Mouse (Mus musculus): ENCODE data around the gene Cdx2.

Gene Cdx2

DNA sequence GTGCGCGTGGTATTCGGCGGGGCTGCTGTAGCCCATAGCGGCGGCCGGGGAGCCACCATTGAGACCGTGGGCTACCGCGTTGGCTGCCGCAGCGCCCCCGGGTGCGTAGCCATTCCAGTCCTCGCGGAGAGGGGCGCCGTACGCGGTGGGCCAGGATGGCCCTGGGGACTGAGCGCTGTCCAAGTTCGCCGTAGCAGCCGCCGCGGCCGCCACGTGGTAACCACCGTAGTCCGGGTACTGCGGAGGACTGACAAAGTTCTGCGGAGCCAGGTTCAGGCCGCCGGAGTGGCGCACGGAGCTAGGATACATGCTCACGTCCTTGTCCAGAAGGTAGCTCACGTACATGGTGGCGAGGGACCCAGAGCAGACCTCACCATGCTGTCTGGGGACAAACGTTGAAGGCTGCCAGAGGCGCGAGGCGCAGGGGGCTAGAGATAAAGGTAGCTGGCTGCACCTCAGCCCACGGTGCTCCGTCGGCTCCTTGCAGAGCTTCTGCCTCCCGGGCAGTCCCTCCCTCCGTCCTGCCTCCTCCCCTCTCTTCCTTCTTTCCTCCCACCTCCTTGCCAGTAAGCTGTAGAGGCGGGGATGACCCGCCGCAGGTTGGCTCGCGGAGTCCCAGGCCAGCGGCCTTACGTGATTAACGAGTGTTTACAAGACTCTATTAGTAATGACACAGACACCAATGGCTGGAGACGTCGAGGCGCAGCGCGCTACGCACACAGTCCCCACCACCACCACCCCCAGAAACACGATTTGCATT lies at the start of gene Cdx2:
TSS of gene Cdx2 (minus strand) at position 633 of the 760 bp plus-strand sequence.
- DNase-seq (ENCODE audit: extremely low read depth, low read depth, low spot score) = no peak

DNA sequence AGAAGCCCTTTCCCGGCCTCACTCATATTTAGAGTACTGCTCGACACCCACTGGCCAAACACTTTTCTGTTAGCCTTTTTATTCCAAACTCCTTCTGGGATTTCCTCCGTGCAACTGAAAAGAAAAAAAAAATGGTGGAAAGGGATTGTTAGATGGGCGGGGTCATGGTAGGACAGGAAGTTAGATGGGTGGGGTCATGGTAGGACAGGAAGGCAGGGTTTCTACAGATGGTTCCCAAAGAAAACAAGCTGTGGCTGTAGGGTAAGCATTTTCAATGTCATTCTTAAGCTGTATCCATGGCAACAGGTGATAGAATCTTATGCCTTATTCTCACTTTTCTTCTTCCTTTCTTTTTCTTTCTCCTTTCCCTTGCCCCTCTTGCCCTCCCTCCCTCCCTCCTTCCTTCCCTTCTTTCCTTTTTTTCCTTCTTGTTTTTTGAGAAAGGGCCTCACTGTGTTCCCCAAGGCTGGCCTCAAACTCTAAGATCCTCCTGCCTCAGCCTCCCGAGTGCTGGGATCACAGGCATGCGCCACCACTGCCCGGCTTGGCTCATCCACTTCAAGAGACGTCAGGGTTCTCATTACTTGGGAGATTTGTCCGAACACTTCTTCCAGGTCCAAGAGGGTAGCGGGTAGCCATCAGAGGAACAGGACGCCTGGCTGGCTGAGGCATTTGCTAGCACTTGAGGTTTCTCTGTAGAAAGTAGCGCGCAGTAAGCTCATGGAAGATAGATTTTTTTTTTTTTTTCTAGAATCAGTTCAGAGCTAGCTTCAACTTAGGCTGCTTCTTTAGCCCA lies 49.4 kb upstream of the Cdx2 start:
- no peak for DNase-seq (ENCODE audit: extremely low read depth, low read depth, low spot score)

DNA sequence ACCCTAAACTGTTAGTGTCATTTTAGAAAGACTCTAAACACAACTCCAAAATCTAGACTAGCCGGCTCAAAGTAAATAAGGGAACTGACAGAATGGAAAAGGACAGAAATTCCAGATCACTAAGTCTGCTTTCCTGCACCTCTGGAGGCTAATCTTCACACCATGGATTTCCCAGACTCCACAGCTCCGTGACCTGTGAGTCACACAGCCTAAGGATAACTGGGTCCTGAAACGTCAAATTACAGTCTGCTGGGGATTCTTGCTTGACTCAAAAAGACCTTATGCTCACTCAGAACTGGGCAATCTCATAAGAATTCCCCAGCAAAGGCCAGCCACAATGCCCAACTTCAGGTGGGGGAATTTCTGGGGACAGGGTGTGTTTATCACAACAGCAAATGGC lies 48.7 kb upstream of the Cdx2 start:
- no peak for DNase-seq (ENCODE audit: extremely low read depth, low read depth, low spot score)

DNA sequence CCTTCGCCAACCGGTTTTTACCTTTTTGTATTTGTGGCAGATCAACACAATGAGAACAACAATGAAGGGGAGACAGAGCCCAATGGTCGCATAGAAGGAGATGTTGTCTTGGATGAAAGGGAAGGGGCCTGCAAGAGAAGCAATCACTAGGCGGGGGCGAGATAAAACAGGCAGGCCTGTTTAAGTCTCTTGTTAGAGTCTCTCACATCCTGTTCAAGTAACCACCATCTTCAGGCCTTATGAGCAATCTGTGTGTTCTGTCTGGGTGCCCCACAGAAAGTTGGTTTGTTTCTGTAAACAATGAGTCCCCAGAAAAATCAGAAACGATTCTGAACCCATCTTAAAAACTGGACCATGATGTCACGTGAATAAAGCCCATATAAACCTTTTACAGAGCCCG lies 47.9 kb upstream of the Cdx2 start:
- no peak for DNase-seq (ENCODE audit: extremely low read depth, low read depth, low spot score)

DNA sequence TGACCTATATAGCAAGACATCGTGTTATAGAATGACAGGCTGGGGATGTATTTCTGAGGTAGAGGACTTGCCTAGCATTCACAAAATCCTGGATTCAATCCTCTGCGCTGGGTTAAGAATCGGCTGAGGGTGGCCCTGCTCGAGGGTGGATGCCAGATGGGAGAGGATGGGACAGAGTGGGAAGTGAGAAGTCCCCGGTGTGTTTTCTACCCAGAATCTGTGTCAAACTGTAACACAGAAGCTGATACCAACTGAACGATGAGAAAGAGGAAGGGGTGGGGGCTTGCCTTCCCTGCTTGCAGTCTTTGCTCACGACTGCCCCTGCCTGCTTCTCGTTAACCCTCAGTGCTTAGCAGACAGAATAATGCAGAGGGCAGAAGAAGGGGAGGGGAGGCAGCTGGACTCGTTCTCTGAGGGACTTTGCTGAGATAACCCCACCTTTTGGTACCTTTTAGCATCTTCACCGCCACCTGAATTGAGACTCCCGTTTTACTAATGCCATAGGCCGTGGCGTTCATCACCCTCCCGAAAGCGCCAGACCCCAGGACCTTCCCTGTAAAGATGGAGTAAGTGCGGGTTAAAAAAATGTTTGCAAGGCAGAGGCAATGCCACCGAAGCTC lies 47.2 kb upstream of the Cdx2 start:
- DNase-seq (ENCODE audit: extremely low read depth, low read depth, low spot score) = no peak

DNA sequence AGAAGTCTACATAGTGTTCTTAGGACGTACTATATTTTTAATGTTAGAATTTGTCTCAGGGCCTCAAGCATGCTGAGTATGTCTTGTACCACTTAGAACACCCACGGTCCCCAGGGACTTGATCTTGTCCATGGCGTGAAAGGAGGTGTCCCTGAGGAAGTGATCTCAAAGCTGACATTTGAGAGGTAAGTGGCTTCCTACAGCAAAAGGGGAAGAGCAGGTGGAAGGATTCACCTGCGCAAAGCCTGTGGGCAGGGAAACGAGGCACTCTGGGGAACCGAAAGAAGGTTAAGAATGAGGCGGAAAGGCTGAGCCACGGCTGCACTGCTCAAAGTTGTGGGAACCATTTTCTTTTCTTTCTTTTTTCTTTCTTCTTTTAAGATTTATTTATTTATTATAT lies 44.9 kb upstream of the Cdx2 start:
- DNase-seq (ENCODE audit: extremely low read depth, low read depth, low spot score) = no peak

DNA sequence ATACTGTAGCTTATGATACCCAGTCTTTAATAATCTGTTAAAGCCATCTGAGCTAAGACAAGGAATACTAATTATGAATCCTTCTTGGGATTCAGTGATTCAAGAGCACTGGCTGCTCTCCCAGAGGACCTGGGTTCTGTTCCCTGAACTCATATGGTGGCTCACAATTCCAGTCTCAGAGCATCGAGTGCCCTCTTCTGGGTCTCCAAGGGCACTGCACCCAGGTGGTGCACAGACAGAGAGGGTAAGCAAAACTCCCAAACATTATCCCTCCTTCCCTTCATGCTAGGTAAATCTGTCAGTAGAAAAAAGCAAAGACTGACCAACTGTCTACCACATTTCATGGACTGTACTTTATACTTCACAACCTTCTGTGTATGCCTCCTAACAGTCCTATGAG lies 38.9 kb upstream of the Cdx2 start:
- DNase-seq (ENCODE audit: extremely low read depth, low read depth, low spot score) = no peak

DNA sequence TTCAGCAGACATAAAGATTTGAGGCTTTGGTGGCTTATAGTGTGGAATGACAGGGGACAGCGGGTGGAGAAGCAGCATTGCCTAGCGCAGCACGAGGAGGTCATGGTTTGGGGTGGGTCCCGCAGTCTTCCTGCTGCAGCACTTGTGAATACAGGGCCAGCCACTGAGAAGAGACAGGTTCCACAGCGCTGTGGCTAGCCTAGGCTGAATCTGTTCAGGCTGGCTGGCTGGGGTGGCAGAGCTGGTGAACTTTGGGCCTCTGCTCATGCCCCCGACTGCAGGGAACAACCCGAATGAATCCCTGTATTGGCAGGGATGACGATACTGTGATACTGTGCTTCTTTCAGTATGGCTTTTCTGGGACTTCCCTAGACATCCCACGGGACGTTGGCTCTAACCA lies 36.8 kb upstream of the Cdx2 start:
- no peak for DNase-seq (ENCODE audit: extremely low read depth, low read depth, low spot score)

DNA sequence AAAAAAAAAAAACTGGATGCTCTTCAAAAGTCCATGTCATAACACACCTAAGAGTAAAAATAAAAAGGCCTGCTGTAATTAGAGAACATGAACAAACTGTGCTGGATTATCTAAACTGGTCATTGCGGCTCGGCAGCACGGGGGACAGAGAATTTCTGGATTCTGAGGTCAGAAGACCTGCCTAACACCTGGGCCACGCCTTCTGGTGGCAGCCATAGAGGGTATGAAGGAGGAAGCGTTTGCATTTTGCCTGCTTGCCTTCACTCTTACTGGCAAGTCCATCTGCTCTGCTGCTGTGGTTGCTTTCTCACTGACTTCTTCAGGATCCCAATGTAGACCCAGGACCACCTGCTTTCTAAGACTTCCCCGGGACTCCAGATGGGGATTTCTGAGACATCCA lies 35.8 kb upstream of the Cdx2 start:
- no peak for DNase-seq (ENCODE audit: extremely low read depth, low read depth, low spot score)

DNA sequence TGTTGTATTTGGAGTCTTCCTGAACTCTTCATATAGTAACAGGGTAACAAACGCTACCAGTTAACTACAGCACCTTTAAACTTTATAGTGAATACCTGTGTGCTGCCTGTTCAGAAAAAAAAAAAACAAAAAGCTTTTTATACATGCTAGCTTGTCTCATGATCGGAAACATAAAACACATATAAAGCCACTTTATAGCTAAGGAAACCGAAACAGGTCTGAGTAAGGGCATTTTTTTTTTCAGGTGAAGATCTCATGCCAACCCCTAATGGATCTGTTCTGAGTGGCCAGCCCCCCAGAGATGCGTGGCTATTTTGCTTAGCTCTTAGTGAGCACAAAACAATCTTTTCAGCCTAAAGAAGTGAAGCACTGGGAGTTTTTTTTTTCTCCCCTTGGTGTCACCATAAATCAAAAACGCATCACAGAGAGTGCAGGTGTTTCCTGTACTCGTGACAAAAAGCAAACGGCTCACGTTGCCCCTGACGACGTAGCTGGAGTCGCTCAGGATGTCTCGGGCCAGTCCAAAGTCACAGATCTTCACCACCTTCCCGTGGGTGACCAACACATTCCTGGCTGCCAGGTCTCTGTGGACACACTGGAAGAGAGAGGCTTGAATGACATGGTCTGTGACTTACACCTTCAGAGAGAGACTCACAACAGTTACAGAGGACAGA lies 33.8 kb upstream of the Cdx2 start:
- DNase-seq (ENCODE audit: extremely low read depth, low read depth, low spot score) = no peak

DNA sequence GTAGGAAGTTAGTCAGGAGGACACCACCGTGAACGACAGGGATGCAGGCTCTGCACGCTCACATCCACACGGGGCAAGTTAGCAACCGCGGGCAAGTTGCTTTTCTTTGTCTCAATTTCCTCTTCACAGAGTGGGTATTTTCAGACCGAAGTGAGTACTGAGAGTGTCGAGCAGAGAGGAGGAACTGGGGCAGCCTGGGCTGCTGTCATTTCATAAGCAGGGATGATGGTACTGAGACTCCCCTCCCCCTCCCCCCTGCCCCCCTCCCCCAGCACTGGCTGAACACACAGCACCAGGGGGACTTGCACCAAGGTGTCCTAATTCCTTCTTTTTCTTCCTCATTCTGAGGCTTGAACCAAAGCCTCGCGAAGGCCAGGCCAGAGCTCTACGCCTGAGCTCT lies 32.5 kb upstream of the Cdx2 start:
- DNase-seq (ENCODE audit: extremely low read depth, low read depth, low spot score) = no peak

DNA sequence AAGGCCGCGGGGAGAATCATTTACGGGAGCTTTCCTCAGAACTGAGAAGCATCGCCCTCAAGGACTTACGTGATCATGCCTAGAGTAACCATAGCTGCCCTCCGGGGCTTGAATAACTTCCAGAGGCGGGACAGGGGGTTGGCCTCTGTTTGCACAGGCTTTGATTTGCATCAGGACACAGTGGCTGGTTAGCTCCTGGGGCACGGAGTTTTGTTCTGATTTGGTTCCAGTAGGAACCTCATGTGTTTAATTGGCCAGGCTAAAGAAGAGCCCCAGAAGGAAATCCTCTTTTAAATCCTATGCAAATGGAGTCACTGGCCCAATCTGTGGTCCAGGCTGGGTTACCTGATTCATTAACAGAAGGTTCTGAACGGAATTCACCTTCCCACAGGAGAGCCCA lies 31.9 kb upstream of the Cdx2 start:
- DNase-seq (ENCODE audit: extremely low read depth, low read depth, low spot score) = no peak

DNA sequence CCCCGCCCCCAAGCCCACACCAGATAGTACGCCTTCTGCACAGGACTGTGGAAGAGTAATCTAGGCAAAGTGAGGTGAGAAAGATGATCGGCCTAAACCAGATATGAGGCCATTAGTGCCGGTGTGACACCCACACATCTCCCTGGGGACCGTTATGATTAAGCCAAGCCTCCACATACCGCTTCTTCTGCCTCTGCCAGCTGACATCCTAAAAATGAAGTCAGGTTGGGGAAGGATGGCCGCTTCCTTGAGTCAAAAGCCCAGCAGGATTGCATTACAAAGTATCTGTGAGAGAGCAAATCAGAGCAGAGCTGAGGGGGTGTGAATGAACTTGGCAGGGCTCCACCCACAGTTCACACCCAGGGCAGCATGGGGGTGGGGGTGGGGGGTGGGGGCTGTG lies 25.6 kb upstream of the Cdx2 start:
- DNase-seq (ENCODE audit: extremely low read depth, low read depth, low spot score) = no peak

DNA sequence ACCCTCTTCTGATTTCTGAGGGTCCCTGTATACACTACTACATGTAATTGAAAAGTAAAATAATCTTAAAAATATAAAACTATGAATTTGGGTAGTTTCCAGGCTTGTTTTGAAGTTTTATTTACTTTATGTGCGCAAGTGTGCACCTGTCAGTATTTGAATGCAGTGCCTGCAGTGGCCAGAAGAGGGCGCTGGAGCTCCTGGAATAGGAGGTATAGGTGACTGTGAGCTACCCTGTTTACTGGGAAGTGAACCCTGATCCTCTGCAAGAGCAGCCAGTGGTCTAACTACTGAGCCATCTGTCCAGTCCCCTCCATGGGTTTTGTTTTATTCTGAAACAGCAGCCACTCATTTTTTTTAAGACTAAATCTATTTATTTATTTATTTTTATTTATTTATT lies 24.5 kb upstream of the Cdx2 start:
- DNase-seq (ENCODE audit: extremely low read depth, low read depth, low spot score) = no peak

DNA sequence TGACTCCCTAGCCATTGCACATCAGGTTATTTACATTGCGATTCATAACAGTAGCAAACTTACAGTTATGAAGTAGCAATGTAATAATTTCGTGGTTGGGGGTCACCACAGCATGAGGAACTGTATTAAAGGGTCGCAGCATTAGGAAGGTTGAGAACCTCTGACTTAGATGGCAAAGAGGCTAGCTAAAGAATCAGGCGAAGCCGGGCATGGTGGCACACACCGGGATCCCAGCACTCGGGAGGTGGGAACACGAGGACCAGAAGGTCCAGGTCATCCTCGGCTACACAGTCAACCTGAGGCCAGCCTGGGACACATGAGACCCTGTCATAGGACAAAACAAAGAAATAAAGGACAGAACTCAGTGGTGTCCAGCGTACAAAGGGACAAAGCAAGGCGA lies 22.9 kb upstream of the Cdx2 start:
- no peak for DNase-seq (ENCODE audit: extremely low read depth, low read depth, low spot score)

DNA sequence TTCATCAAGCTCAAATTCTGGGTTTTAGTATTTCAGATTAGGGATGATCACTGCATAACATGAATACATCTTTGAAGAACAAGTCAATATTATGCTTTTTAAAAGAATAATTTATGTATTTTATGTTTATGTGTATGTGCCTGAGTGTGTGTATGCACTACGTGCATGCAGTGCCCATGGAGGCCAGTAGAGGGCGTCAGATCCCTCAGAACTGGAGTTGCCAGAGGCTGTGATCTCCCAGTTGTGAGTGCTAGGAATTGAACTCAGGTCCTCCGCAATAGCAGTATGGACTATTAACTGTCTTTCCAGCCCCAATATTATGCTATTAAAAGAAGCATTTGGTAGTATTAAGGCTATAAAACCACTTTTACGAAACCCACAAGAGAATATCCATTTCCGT lies 20.6 kb upstream of the Cdx2 start:
- DNase-seq (ENCODE audit: extremely low read depth, low read depth, low spot score) = no peak

DNA sequence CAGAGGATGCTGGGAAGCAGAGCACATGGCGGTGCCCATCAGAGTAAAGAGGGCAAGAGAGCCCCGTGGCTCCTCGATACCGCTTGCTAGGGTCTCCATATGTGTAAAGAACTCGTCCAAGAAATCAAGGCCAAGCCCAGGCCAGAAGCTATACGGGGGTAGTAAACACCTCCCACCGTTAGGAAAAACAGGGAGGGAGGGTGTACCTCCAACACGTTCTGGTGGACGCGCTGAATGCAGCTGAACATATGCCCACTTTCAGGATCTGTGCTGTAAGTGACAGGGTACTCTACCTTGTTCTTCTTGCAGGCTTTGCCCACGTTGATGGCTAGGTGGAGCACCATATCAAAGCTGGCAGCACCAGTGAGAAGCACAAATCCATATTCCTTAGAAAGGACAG lies 18.9 kb upstream of the Cdx2 start:
- no peak for DNase-seq (ENCODE audit: extremely low read depth, low read depth, low spot score)

DNA sequence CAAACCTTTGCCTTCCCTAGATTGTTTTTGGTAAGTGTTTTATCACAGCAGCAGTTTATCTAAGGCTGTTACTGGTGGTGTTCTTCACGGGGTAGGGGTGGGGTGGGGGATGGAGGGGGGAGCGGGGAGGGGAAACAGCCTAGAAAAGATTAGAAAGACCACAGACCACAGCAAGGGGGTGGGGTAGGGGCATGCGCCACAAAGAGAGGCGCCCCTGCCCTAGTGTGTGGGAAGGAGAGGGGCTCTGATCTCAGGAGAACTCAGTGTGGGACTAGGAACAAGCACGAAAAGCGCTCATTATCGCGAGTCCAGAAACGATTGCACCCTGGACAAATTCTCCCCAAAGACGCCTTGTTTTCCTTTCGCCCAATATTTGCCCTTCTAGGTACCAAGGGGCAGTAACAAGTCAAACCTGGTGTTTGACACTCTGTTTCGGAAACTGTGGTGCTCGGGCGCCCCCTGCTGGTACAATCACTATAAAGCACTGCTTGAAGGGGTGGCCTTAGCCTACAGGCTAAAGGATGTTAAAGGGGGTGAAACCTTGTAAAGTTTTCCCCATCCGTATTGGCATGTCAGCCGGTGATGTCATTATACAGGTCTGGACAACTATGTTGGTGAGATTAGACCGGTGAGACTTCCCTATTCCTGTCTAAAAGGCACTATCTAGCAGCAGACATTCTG lies 16.3 kb upstream of the Cdx2 start:
- no peak for DNase-seq (ENCODE audit: extremely low read depth, low read depth, low spot score)

DNA sequence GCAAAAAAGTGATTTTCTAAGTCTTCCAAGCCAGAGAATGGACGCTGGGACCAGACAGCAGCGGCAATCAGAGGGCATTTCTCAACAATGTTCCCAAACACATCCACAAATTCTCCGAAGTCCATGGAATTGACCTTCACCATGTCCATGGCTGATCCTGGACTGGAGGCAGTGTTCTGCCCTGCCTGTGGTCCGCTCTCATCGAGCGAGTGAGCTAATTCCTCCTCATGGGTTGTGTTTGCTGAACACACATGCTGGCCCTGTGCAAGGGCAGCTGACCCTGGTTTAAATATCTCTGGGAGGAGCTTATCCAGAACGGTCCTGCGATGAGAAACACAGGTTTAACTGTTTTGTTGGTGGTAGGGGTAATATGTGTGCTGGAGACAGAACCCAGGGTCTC lies 15.1 kb upstream of the Cdx2 start, which contains the start of gene Urad:
TSS of gene Urad (minus strand) at position 258 of the 400 bp plus-strand sequence.
- DNase-seq (ENCODE audit: extremely low read depth, low read depth, low spot score) = no peak

DNA sequence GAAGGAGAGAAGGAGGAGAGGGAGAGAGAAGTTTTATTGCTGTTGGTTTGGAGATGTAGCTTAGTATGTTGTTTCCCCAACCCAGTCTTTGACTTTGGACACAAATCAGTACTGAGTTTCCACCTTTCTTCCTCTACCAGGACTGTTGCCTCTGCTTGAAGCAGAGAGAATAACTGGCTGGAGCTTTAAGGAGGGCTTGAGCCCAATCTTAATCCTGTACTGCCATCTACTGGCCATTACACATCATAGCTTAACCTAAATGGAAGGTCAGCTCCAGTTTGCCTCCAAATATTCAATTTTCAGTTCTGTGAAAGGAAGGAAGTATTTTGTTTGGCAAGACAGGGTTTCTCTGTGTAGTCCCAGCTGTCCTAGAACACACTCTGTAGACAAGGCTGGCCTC lies 12.6 kb upstream of the Cdx2 start:
- DNase-seq (ENCODE audit: extremely low read depth, low read depth, low spot score) = no peak

DNA sequence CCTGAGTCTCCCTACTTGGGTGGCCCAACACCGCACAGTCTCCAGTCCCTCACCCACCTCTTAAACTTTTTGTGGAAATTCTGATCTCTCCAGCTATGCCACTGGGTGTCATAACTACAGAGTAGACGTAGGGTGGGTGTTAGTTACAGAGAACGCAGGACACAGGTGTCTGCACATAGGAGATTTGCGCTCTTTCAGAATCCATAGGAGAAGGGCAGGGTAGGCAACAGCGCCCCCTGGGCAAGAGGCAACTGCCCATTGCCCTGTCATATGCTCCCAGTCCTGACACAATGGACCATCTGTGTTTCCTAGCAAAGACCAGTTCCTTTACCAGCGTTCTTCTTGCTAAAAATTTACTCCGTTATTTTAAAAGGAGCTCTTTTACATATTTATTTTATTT lies 10.9 kb upstream of the Cdx2 start:
- DNase-seq (ENCODE audit: extremely low read depth, low read depth, low spot score) = no peak

Measured in fat pad, adult 2 months (tissue).